Mouse (Mus musculus) liver, adult 2 months (tissue): ENCODE data around the gene E2f4.

Source experiments
- CTCF ChIP-seq: fragments of 200-500 bp; IDR thresholded peaks from 2 replicates; pipeline ENCODE4 v1.5.1; 2011; ENCODE audit warnings: low read depth, low read length, control low read depth
- POLR2A ChIP-seq: fragments of 200-500 bp; IDR thresholded peaks from 2 replicates; pipeline ENCODE4 v1.6.1; 2011; ENCODE audit warnings: low read length, control low read depth; ENCODE audit not compliant: insufficient read depth; ENCODE audit errors: extremely low read depth

- TF ChIP-seq CTCF (no peak), POLR2A (no peak)
Measured at GRCm38 (mm10) chr8:105276292-105277120, 21.0 kb upstream of the E2f4 start.
